Mouse (Mus musculus): ENCODE measurements around the gene Phf11a. TPM values are rescaled to one million over a fixed set of nuclear protein-coding genes. Genes with fewer than 3 reads are reported as not detected.

Phf11a gene
- total RNA-seq, 2 experiments from 2014 or later = not detected

DNA sequence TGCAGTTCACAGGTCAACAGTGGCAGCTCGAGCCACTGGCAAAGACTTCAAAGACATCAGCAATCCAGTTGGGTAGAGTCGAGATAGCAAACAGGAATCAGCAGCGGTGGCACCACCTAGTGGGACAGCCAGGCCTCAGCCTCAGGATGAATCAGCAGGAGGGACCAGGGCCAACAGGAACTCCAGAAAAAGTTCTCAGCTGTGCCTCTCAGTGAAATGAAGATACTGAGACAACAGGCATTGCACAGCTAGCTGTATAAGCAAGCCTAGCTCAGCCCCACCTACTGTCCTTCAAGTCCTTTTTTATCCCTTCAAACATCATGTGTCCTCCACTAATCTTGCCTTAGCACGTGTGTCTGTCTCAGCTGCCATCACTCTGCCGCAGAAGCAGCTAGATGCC, 65.3 kb downstream of the Phf11a start:
- TF ChIP-seq CTCF (IDR thresholded peaks at IDR 0.05) = peak; percentile 42
- DNase-seq (ENCODE audit: extremely low spot score in 1 of 2, low spot score in 2 of 2) = peak in 1 of 2 experiments; percentile 24
- Histone ChIP-seq H3K4me3 (no peak overlapping the region), H3K27ac (no peak overlapping the region)
- intact Hi-C loops (cut with DNase I) = loop anchor here (5.0 to 10.0 kb wide), 2 partner anchors 80 to 323 kb away; no protein-coding TSS in a partner anchor

DNA sequence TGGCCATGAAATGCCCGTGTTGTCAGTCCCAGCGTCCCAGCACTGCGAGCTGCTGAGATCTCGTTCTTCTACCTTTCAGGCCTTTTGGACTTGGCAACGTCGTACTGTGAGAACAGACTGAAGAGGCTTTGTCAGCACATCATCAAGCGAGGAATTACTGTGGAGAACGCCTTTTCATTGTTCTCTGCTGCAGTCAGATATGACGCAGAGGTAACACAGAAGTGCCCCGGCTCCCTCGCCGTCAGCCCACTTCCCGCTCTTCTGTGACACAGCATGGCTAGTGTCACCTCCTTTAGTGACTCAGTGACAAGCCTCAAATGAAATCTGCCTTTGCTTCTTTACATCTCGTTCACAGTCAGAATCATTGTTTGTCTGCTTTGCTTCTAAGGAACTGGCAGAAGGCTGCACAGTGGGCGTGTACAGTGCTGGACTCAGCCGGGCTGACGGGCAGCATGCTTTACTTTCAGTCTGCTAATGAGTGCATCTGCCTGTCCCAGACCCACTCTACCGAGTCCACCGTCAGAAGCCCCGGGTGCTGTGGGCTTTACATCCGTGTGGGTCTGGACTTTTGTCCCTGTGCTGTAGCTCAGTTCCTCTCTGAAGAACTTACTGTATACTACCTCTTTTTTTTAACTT, 66.9 kb downstream of the Phf11a start:
- peak in 1 of 2 experiments; percentile 13 for DNase-seq (ENCODE audit: extremely low spot score in 1 of 2, low spot score in 2 of 2)

DNA sequence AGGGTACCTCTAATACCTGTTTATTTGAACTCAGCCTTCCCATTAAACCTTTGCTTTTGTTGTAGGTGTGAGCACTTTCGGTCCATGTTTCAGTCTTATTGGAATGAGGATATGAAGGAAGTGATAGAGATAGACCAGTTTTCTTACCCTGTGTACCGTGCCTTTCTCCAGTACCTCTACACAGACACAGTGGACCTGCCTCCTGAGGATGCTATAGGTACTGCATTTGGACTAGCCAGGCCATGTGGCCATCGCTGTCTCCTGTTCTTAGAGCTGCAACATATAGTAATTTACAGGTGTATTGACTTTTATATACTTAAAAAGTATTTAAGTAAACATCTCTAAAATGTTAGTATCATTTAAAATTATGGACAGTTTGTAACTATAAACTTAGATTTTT, 67.5 kb downstream of the Phf11a start:
- no peak overlapping the region for H3K27ac ChIP-seq

More for the DNA sequence above, 66.9 kb downstream of the Phf11a start:
- intact Hi-C loops (cut with DNase I) = loop anchor here (5.0 to 10.0 kb wide), 2 partner anchors 78 to 324 kb away; no protein-coding TSS in a partner anchor
- Histone ChIP-seq H3K4me3 (no peak overlapping the region), H3K27ac (no peak overlapping the region)
- no peak for TF ChIP-seq CTCF (IDR thresholded peaks at IDR 0.05)

More for the DNA sequence above, 67.5 kb downstream of the Phf11a start:
- H3K4me3 ChIP-seq = no peak overlapping the region
- no peak for DNase-seq (ENCODE audit: extremely low spot score in 1 of 2, low spot score in 2 of 2)
- intact Hi-C loops (cut with DNase I) = loop anchor here (5.0 to 10.0 kb wide), 2 partner anchors 78 to 325 kb away; no protein-coding TSS in a partner anchor
- TF ChIP-seq CTCF (IDR thresholded peaks at IDR 0.05) = peak; percentile 31

Other genes starting within 250 kb of the Phf11a start
- gene 1700129C05Rik, start 154.6 kb downstream of the Phf11a start, total RNA-seq (2021) = not detected
- not detected for gene Gm5142, start 118.8 kb downstream of the Phf11a start, total RNA-seq (2021)
- 10 to 100 TPM; 28.1 TPM for gene Rcbtb1, start 96.3 kb downstream of the Phf11a start, total RNA-seq (2021)
- gene Gm6904, start 37.3 kb downstream of the Phf11a start, total RNA-seq (2021) = not detected
- not detected for gene Phf11b, start 43.8 kb upstream of the Phf11a start, total RNA-seq (2021)
- under 1 TPM; 0.63 to 0.75 TPM for gene Phf11d, start 67.9 kb upstream of the Phf11a start, total RNA-seq (2021)
- gene Phf11c, start 97.9 kb upstream of the Phf11a start, total RNA-seq (2021) = under 1 TPM; 0.45 to 0.70 TPM
- gene Setdb2, start 143.4 kb upstream of the Phf11a start, total RNA-seq (2021) = 1 to 10 TPM; 4.1 to 4.2 TPM
- 10 to 100 TPM; 24.0 to 26.6 TPM for gene Cab39l, start 143.4 kb upstream of the Phf11a start, total RNA-seq (2021)